Mouse (Mus musculus): ENCODE data around the gene Epop. TPM values are rescaled to one million over a fixed set of nuclear protein-coding genes. Genes with fewer than 3 reads are reported as not detected.

Epop gene
- polyA plus RNA-seq, 1 experiment = 15.9 TPM

GRCm38 (mm10) chr11:97627556-97628302 lies 1.8 kb downstream of the Epop start:
- Histone ChIP-seq H3K79me3 (ENCODE audit: low read depth) (no peaks in the 10 kb centered on the region), H3ac (ENCODE audit: control insufficient read depth, insufficient read length, low read depth) (no peak overlapping the region), H3K36me3 (ENCODE audit: control insufficient read depth, insufficient read depth) (no peaks in the 10 kb centered on the region), H3K27me3 (ENCODE audit: control insufficient read depth, insufficient read depth, insufficient read length) (peaks cover 4% of the 10 kb centered on the region), H3K79me2 (ENCODE audit: control insufficient read depth, insufficient read depth) (no peaks in the 10 kb centered on the region), H3K4me3 (ENCODE audit: insufficient read depth, poor library complexity, severe bottlenecking) (no peak overlapping the region)
- TF ChIP-seq USF1 (IDR thresholded peaks at IDR 0.05; ENCODE audit: low read depth) (no peak), MYOG (IDR thresholded peaks at IDR 0.05; ENCODE audit: control insufficient read depth, extremely low read depth, insufficient read length) (no peak), CTCF (IDR thresholded peaks at IDR 0.05; ENCODE audit: control insufficient read depth, insufficient read depth, insufficient read length) (no peak)

GRCm38 (mm10) chr11:97626850-97627249 lies 2.7 kb downstream of the Epop start:
- Histone ChIP-seq H3K79me3 (ENCODE audit: low read depth) (no peaks in the 10 kb centered on the region), H3K36me3 (ENCODE audit: control insufficient read depth, insufficient read depth) (no peaks in the 10 kb centered on the region), H3K27me3 (ENCODE audit: control insufficient read depth, insufficient read depth, insufficient read length) (peaks cover 4% of the 10 kb centered on the region), H3K4me3 (ENCODE audit: insufficient read depth, poor library complexity, severe bottlenecking) (no peak overlapping the region), H3K79me2 (ENCODE audit: control insufficient read depth, insufficient read depth) (no peaks in the 10 kb centered on the region), H3ac (ENCODE audit: control insufficient read depth, insufficient read length, low read depth) (no peak overlapping the region)
- TF ChIP-seq CEBPB (IDR thresholded peaks at IDR 0.05; ENCODE audit: low read depth) = no peak
- peak; percentile 29 for TF ChIP-seq MAX (IDR thresholded peaks at IDR 0.05)
- no peak for TF ChIP-seq FOSL1 (IDR thresholded peaks at IDR 0.05; ENCODE audit: insufficient read depth, low read length, poor library complexity, severe bottlenecking)
- TF ChIP-seq MYOG (IDR thresholded peaks at IDR 0.05; ENCODE audit: control insufficient read depth, extremely low read depth, insufficient read length) = no peak

GRCm38 (mm10) chr11:97626431-97626830 lies 3.1 kb downstream of the Epop start:
- Histone ChIP-seq H3K27me3 (ENCODE audit: control insufficient read depth, insufficient read depth, insufficient read length) (peaks cover 4% of the 10 kb centered on the region), H3K79me3 (ENCODE audit: low read depth) (no peaks in the 10 kb centered on the region), H3K36me3 (ENCODE audit: control insufficient read depth, insufficient read depth) (no peaks in the 10 kb centered on the region), H3ac (ENCODE audit: control insufficient read depth, insufficient read length, low read depth) (no peak overlapping the region), H3K4me3 (ENCODE audit: insufficient read depth, poor library complexity, severe bottlenecking) (no peak overlapping the region), H3K79me2 (ENCODE audit: control insufficient read depth, insufficient read depth) (no peaks in the 10 kb centered on the region)
- no peak for TF ChIP-seq FOSL1 (IDR thresholded peaks at IDR 0.05; ENCODE audit: insufficient read depth, low read length, poor library complexity, severe bottlenecking)

DNA sequence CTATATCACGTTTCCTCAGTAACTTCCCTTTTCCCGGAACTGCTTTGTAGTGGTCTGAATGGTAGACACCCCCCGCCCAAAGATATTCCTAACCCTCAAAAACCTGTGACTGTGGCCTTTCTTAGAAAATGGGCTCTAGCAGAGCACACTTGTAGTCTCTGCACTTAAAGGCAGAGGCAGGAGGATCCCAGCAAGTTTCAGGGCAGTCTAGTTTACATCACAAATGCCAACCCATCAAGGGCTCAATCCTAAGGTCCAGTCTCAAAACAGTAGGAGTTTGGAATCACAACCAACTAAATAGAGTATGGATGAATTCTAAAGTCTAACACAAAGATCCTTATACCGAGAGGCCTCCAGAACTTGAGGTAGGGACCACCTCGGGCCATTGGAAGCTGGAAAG lies 4.0 kb downstream of the Epop start:
- peaks cover 4% of the 10 kb centered on the region for H3K27me3 ChIP-seq (ENCODE audit: control insufficient read depth, insufficient read depth, insufficient read length)
- TF ChIP-seq FOSL1 (IDR thresholded peaks at IDR 0.05; ENCODE audit: insufficient read depth, low read length, poor library complexity, severe bottlenecking) = no peak
- TF ChIP-seq CEBPB (IDR thresholded peaks at IDR 0.05; ENCODE audit: low read depth) = no peak
- TF ChIP-seq MYOD1 (IDR thresholded peaks at IDR 0.05; ENCODE audit: control insufficient read depth, insufficient read length, low read depth) = no peak
- no peak for TF ChIP-seq MYOG (IDR thresholded peaks at IDR 0.05; ENCODE audit: control insufficient read depth, extremely low read depth, insufficient read length)
- no peak for TF ChIP-seq USF1 (IDR thresholded peaks at IDR 0.05; ENCODE audit: low read depth)
- TF ChIP-seq MAX (IDR thresholded peaks at IDR 0.05) = no peak
- no peak for TF ChIP-seq CTCF (IDR thresholded peaks at IDR 0.05; ENCODE audit: control insufficient read depth, insufficient read depth, insufficient read length)

GRCm38 (mm10) chr11:97623166-97623565 lies 6.3 kb downstream of the Epop start:
- Histone ChIP-seq H3K79me3 (ENCODE audit: low read depth) (no peaks in the 10 kb centered on the region), H3K36me3 (ENCODE audit: control insufficient read depth, insufficient read depth) (no peaks in the 10 kb centered on the region), H3K79me2 (ENCODE audit: control insufficient read depth, insufficient read depth) (no peaks in the 10 kb centered on the region), H3K4me3 (ENCODE audit: insufficient read depth, poor library complexity, severe bottlenecking) (no peak overlapping the region), H3ac (ENCODE audit: control insufficient read depth, insufficient read length, low read depth) (no peak overlapping the region), H3K27me3 (ENCODE audit: control insufficient read depth, insufficient read depth, insufficient read length) (peaks cover 8% of the 10 kb centered on the region)
- no peak for TF ChIP-seq MYOD1 (IDR thresholded peaks at IDR 0.05; ENCODE audit: control insufficient read depth, insufficient read length, low read depth)
- peak; percentile 4 for TF ChIP-seq USF1 (IDR thresholded peaks at IDR 0.05; ENCODE audit: low read depth)

More for the DNA sequence above, 4.0 kb downstream of the Epop start:
- Histone ChIP-seq H3K4me3 (ENCODE audit: insufficient read depth, poor library complexity, severe bottlenecking) (no peak overlapping the region), H3K79me3 (ENCODE audit: low read depth) (no peaks in the 10 kb centered on the region), H3ac (ENCODE audit: control insufficient read depth, insufficient read length, low read depth) (no peak overlapping the region), H3K79me2 (ENCODE audit: control insufficient read depth, insufficient read depth) (no peaks in the 10 kb centered on the region), H3K36me3 (ENCODE audit: control insufficient read depth, insufficient read depth) (no peaks in the 10 kb centered on the region)

GRCm38 (mm10) chr11:97622440-97622839 lies 7.1 kb downstream of the Epop start:
- H3K27me3 ChIP-seq (ENCODE audit: control insufficient read depth, insufficient read depth, insufficient read length) = peaks cover 11% of the 10 kb centered on the region
- H3K36me3 ChIP-seq (ENCODE audit: control insufficient read depth, insufficient read depth) = no peaks in the 10 kb centered on the region
- no peaks in the 10 kb centered on the region for H3K79me3 ChIP-seq (ENCODE audit: low read depth)
- H3K79me2 ChIP-seq (ENCODE audit: control insufficient read depth, insufficient read depth) = no peaks in the 10 kb centered on the region
- TF ChIP-seq CTCF (IDR thresholded peaks at IDR 0.05; ENCODE audit: control insufficient read depth, insufficient read depth, insufficient read length) (peak; percentile 82), USF1 (IDR thresholded peaks at IDR 0.05; ENCODE audit: low read depth) (no peak), MYOD1 (IDR thresholded peaks at IDR 0.05; ENCODE audit: control insufficient read depth, insufficient read length, low read depth) (no peak), CEBPB (IDR thresholded peaks at IDR 0.05; ENCODE audit: low read depth) (no peak), MYOG (IDR thresholded peaks at IDR 0.05; ENCODE audit: control insufficient read depth, extremely low read depth, insufficient read length) (no peak), FOSL1 (IDR thresholded peaks at IDR 0.05; ENCODE audit: insufficient read depth, low read length, poor library complexity, severe bottlenecking) (no peak), MAX (IDR thresholded peaks at IDR 0.05) (peak; percentile 38)
- no peak overlapping the region for H3K4me3 ChIP-seq (ENCODE audit: insufficient read depth, poor library complexity, severe bottlenecking)
- H3ac ChIP-seq (ENCODE audit: control insufficient read depth, insufficient read length, low read depth) = no peak overlapping the region

Measured in C2C12 (cell line).